Mouse (Mus musculus) small intestine, adult 2 months (tissue): ENCODE data around the gene Barx1. TPM values are rescaled to one million over a fixed set of nuclear protein-coding genes. Genes with fewer than 3 reads are reported as not detected.

Experiments
- H3K27ac ChIP-seq: fragments of 200-500 bp; 2 replicates; pipeline ENCODE4 v1.5.1; 2012; ENCODE audit warnings: low read depth, low read length, control low read depth, inconsistent platforms; ENCODE audit not compliant: insufficient read depth
- H3K27me3 ChIP-seq: fragments of 200-500 bp; 2 replicates; pipeline ENCODE4 v1.6.1; 2012; ENCODE audit warnings: mild to moderate bottlenecking, moderate library complexity, low read length, inconsistent platforms; ENCODE audit not compliant: control insufficient read depth, insufficient read depth
- H3K36me3 ChIP-seq: fragments of 200-500 bp; 2 replicates; pipeline ENCODE4 v1.6.1; 2012; ENCODE audit warnings: mild to moderate bottlenecking, low read length, control low read depth, inconsistent platforms; ENCODE audit not compliant: control insufficient read depth, insufficient read depth
- H3K4me1 ChIP-seq: fragments of 200-500 bp; 2 replicates; pipeline ENCODE4 v1.6.1; 2012; ENCODE audit warnings: low read length, inconsistent platforms, mixed read lengths; ENCODE audit not compliant: control insufficient read depth, insufficient read depth, insufficient read length
- H3K4me3 ChIP-seq: fragments of 200-500 bp; 2 replicates; pipeline ENCODE4 v1.5.1; 2012; ENCODE audit warnings: low read depth, mild to moderate bottlenecking, control low read depth, inconsistent platforms, low read length, moderate library complexity
- CTCF ChIP-seq: fragments of 200-500 bp; IDR thresholded peaks from 2 replicates; pipeline ENCODE4 v1.5.1; 2012; ENCODE audit warnings: low read depth, mild to moderate bottlenecking, control low read depth, inconsistent platforms, low read length, moderate library complexity, mixed read lengths; ENCODE audit not compliant: insufficient replicate concordance, insufficient read length; ENCODE audit errors: extremely low read depth
- POLR2A ChIP-seq: fragments of 200-500 bp; IDR thresholded peaks from 2 replicates; pipeline ENCODE4 v1.6.1; 2012; ENCODE audit warnings: low read depth, mild to moderate bottlenecking, control low read depth, inconsistent platforms, low read length, moderate library complexity
- WGBS: fragments of 180-500 bp; shearing (Covaris S2); methylation state at CpG from one replicate; pipeline ENCODE4 v1.1.7; 2018; 5-methylcytosine and 5-hydroxymethylcytosine counted together
- polyA plus RNA-seq: library from polyadenylated mRNA; depleted of rRNA; stranded (reverse); fragments of >200 nt; gene quantifications from 2 replicates; pipeline ENCODE4 v1.2.3, GENCODE M21; 2012

Gene Barx1
- polyA plus RNA-seq, 1 experiment: 0.08 TPM

GRCm38 (mm10) chr13:48663211-48663987 lies 601 bp downstream of the Barx1 start:
- H3K27ac ChIP-seq: no peak overlapping the region

GRCm38 (mm10) chr13:48663988-48664339 lies 1.2 kb downstream of the Barx1 start:
- Histone ChIP-seq H3K4me3 (no peak overlapping the region), H3K27ac (no peak overlapping the region), H3K36me3 (no peaks in the 10 kb centered on the region), H3K27me3 (peaks cover 98% of the 10 kb centered on the region), H3K4me1 (peaks cover 4% of the 10 kb centered on the region; the same call in 1 of the 2 replicates)
- 39% methylated on average over 7 of the region's 7 CpGs for WGBS
- TF ChIP-seq CTCF (no peak), POLR2A (no peak)

More at GRCm38 (mm10) chr13:48663211-48663987, 601 bp downstream of the Barx1 start:
- 12% methylated on average over 54 of the region's 54 CpGs for WGBS
- TF ChIP-seq CTCF (no peak), POLR2A (no peak)
- peaks cover 5% of the 10 kb centered on the region; the same call in 1 of the 2 replicates for H3K4me1 ChIP-seq
- no peak overlapping the region for H3K4me3 ChIP-seq
- H3K27me3 ChIP-seq: peaks cover 97% of the 10 kb centered on the region
- H3K36me3 ChIP-seq: no peaks in the 10 kb centered on the region

- Histone ChIP-seq H3K36me3 (no peaks in the 10 kb centered on the region), H3K27ac (no peak overlapping the region), H3K4me1 (peaks cover 2% of the 10 kb centered on the region; the same call in 1 of the 2 replicates), H3K27me3 (peaks cover 97% of the 10 kb centered on the region), H3K4me3 (no peak overlapping the region)
- 5% methylated on average over 39 of the region's 39 CpGs for WGBS
- TF ChIP-seq CTCF (no peak), POLR2A (no peak)
These were observed 2.3 kb downstream of the Barx1 start for GRCm38 (mm10) chr13:48664916-48665655.

GRCm38 (mm10) chr13:48665656-48666597 lies 3.1 kb downstream of the Barx1 start:
- TF ChIP-seq POLR2A (no peak), CTCF (no peak)
- peaks cover 93% of the 10 kb centered on the region for H3K27me3 ChIP-seq
- no peaks in the 10 kb centered on the region for H3K36me3 ChIP-seq
- peaks cover 2% of the 10 kb centered on the region; the same call in 1 of the 2 replicates for H3K4me1 ChIP-seq
- no peak overlapping the region for H3K27ac ChIP-seq
- no peak overlapping the region for H3K4me3 ChIP-seq
- 4% methylated on average over 58 of the region's 58 CpGs for WGBS

GRCm38 (mm10) chr13:48667461-48667860 lies 4.7 kb downstream of the Barx1 start:
- 2% methylated on average over 4 of the region's 4 CpGs for WGBS
- H3K27me3 ChIP-seq: peaks cover 91% of the 10 kb centered on the region
- TF ChIP-seq CTCF (no peak), POLR2A (no peak)
- no peak overlapping the region for H3K4me3 ChIP-seq
- H3K27ac ChIP-seq: no peak overlapping the region
- H3K4me1 ChIP-seq: peaks cover 3% of the 10 kb centered on the region; the same call in 1 of the 2 replicates
- H3K36me3 ChIP-seq: no peaks in the 10 kb centered on the region

- H3K27me3 ChIP-seq: peaks cover 91% of the 10 kb centered on the region
- TF ChIP-seq CTCF: no peak
- TF ChIP-seq POLR2A: no peak
- no peak overlapping the region for H3K4me3 ChIP-seq
- no peak overlapping the region for H3K27ac ChIP-seq
- H3K36me3 ChIP-seq: no peaks in the 10 kb centered on the region
- 3% methylated on average over 33 of the region's 33 CpGs for WGBS
- peaks cover 6% of the 10 kb centered on the region; the same call in 1 of the 2 replicates for H3K4me1 ChIP-seq
These were observed 5.5 kb downstream of the Barx1 start for GRCm38 (mm10) chr13:48668091-48668975.
